Mouse (Mus musculus) heart, postnatal 0 days (tissue): ENCODE measurements at regions not wholly inside any gene's neighbourhood (a gene's known extent, or its start where the extent isn't known, plus 50 kb on each side); places are given as distances from the start of the nearest gene placed in this dataset.

Source experiments
- CTCF ChIP-seq: IDR thresholded peaks from 2 replicates; pipeline ENCODE4 v1.5.1; 2016; ENCODE audit warnings: antibody characterized with exemption, control low read depth, low read depth
- EP300 ChIP-seq: IDR thresholded peaks from 2 replicates; pipeline ENCODE4 v1.6.1; 2016; ENCODE audit warnings: antibody characterized with exemption, low read depth

DNA sequence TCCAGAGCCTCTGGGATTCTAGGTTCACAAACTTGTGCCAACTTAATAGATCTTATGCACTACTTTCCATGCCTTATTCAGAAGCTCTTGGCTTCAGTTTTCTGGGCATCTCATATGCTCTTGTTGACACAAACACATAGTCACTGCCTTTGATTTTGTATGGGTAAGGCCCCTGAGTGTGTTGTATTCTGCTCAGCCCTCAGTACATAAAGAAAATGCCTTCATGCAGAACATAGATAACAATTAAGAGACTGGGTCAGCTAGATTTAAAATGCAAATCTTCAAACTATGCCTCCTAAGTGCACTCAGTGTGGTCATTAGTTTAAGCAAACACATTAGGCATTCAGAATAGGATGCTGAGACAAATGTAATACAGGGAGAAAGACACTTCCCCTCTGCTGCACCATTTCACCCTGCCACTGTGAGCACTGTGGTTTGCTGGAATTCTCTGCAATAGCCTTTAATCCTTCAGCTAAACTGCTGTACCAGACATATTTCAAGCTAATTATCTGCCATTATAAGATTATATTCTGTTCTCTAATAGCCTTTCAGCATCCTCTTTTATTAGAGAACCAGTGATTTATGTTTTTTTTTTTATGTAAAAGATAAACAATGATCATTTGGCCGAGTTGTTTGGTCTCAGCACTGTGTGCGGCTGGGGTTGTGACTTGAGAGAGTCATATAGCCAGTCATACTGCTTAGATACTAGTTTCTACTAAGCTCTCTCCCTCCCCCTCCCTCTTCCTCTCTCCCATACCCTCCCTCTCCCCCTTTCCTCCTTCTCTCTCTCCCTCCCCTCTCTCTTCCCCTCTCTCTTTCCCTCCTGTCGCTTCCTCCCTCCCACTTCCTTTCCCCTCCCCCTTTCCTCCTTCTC, 2058.1 kb upstream of the 5930422O12Rik start:
- TF ChIP-seq EP300 = no peak
- TF ChIP-seq CTCF = no peak
